Mouse (Mus musculus) brain, adult 2 months (tissue): ENCODE results near the gene Narfl.
"Not testable (repeated sequence)": the region's sequence is repeated elsewhere in the genome, so short reads cannot be mapped to it uniquely, and the experiment has no call there.

Source experiments
- DNase-seq: peaks from one replicate; pipeline ENCODE4 v3.0.0; 2011; ENCODE audit warnings: low read depth, low spot score

The Narfl gene

GRCm38 (mm10) chr17:25773549-25774120 lies at the start of gene Narfl:
Gene Narfl, plus strand, starts transcription at chr17:25773776.
- peak; percentile 99 for DNase-seq

- peak; percentile 39 for DNase-seq
Observed at GRCm38 (mm10) chr17:25723919-25724318, 49.7 kb upstream of the Narfl start.

GRCm38 (mm10) chr17:25725264-25725663 lies 48.3 kb upstream of the Narfl start:
- DNase-seq: no peak

GRCm38 (mm10) chr17:25727265-25728008 lies 46.1 kb upstream of the Narfl start, which contains the start of the genes Chtf18 and Rpusd1:
Gene Chtf18, minus strand, starts transcription at chr17:25727419.
Gene Rpusd1, plus strand, starts transcription at chr17:25727670.
- DNase-seq: peak; percentile 100

- DNase-seq: no peak
Observed at GRCm38 (mm10) chr17:25728009-25728270, 45.6 kb upstream of the Narfl start.

GRCm38 (mm10) chr17:25732082-25732481 lies 41.5 kb upstream of the Narfl start:
- peak; percentile 93 for DNase-seq

GRCm38 (mm10) chr17:25735246-25735645 lies 38.3 kb upstream of the Narfl start:
- no peak for DNase-seq

- DNase-seq: no peak
Observed at GRCm38 (mm10) chr17:25735745-25736144, 37.8 kb upstream of the Narfl start, which contains the start of gene Mslnl. Gene Mslnl, plus strand, starts transcription at chr17:25736042.

- no peak for DNase-seq
Observed at GRCm38 (mm10) chr17:25738861-25739260, 34.7 kb upstream of the Narfl start.

GRCm38 (mm10) chr17:25741471-25741870 lies 32.1 kb upstream of the Narfl start:
- DNase-seq: not testable (repeated sequence)

GRCm38 (mm10) chr17:25743831-25744230 lies 29.7 kb upstream of the Narfl start:
- DNase-seq: no peak

- DNase-seq: no peak
Observed at GRCm38 (mm10) chr17:25744311-25744710, 29.3 kb upstream of the Narfl start.

- DNase-seq: no peak
Observed at GRCm38 (mm10) chr17:25748238-25748637, 25.3 kb upstream of the Narfl start.

GRCm38 (mm10) chr17:25749314-25749713 lies 24.3 kb upstream of the Narfl start:
- no peak for DNase-seq

- no peak for DNase-seq
Observed at GRCm38 (mm10) chr17:25751446-25751845, 22.1 kb upstream of the Narfl start.

GRCm38 (mm10) chr17:25754241-25754640 lies 19.3 kb upstream of the Narfl start, which contains the start of gene Msln:
Gene Msln, minus strand, starts transcription at chr17:25754378.
- DNase-seq: no peak

- no peak for DNase-seq
Observed at GRCm38 (mm10) chr17:25755086-25755485, 18.5 kb upstream of the Narfl start.

- no peak for DNase-seq
Observed at GRCm38 (mm10) chr17:25755627-25756377, 17.8 kb upstream of the Narfl start.

GRCm38 (mm10) chr17:25756378-25757242 lies 17.0 kb upstream of the Narfl start:
- no peak for DNase-seq

GRCm38 (mm10) chr17:25757691-25758090 lies 15.9 kb upstream of the Narfl start:
- no peak for DNase-seq

- DNase-seq: peak; percentile 71
Observed at GRCm38 (mm10) chr17:25760148-25760547, 13.4 kb upstream of the Narfl start.

GRCm38 (mm10) chr17:25761561-25761970 lies 12.0 kb upstream of the Narfl start:
- peak; percentile 86 for DNase-seq
